Mouse (Mus musculus) 3134 (cell line): ENCODE measurements around the gene Naa15.
"Not testable (repeated sequence)": the region's sequence is repeated elsewhere in the genome, so short reads cannot be mapped to it uniquely, and the experiment has no call there.

ENCODE experiments used
- DNase-seq: peaks from one replicate; pipeline ENCODE4 v3.0.0-alpha.2; 2011; ENCODE audit warnings: low spot score; ENCODE audit not compliant: insufficient read length; ENCODE audit errors: extremely low read depth

Gene Naa15

GRCm38 (mm10) chr3:51393018-51393417 is 21.9 kb upstream of the Naa15 start:
- DNase-seq, result not testable (repeated sequence)

- DNase-seq, result no peak
Measured at GRCm38 (mm10) chr3:51393651-51394050, 21.3 kb upstream of the Naa15 start.

GRCm38 (mm10) chr3:51394881-51395280 is 20.1 kb upstream of the Naa15 start:
- no peak for DNase-seq

- DNase-seq, result no peak
Measured at GRCm38 (mm10) chr3:51395461-51396145, 19.3 kb upstream of the Naa15 start.

- DNase-seq, result no peak
Measured at GRCm38 (mm10) chr3:51396219-51397068, 18.5 kb upstream of the Naa15 start, which contains the start of gene Mgarp. Gene Mgarp, minus strand, starts transcription at chr3:51396738.

GRCm38 (mm10) chr3:51397700-51398299 is 17.1 kb upstream of the Naa15 start:
- no peak for DNase-seq

GRCm38 (mm10) chr3:51398667-51399066 is 16.3 kb upstream of the Naa15 start:
- no peak for DNase-seq

GRCm38 (mm10) chr3:51399531-51399930 is 15.4 kb upstream of the Naa15 start:
- DNase-seq, result no peak

- DNase-seq, result peak; percentile 49
Measured at GRCm38 (mm10) chr3:51400682-51401081, 14.3 kb upstream of the Naa15 start.

GRCm38 (mm10) chr3:51402054-51402453 is 12.9 kb upstream of the Naa15 start:
- peak; percentile 32 for DNase-seq

- DNase-seq, result no peak
Measured at GRCm38 (mm10) chr3:51402628-51403027, 12.3 kb upstream of the Naa15 start.

- no peak for DNase-seq
Measured at GRCm38 (mm10) chr3:51407870-51408560, 6.9 kb upstream of the Naa15 start.

- peak; percentile 94 for DNase-seq
Measured at GRCm38 (mm10) chr3:51408561-51409183, 6.3 kb upstream of the Naa15 start, which contains the start of gene Ndufc1. Gene Ndufc1, minus strand, starts transcription at chr3:51408988.

GRCm38 (mm10) chr3:51412457-51412856 is 2.5 kb upstream of the Naa15 start:
- DNase-seq, result no peak

GRCm38 (mm10) chr3:51413276-51413675 is 1.7 kb upstream of the Naa15 start:
- DNase-seq, result no peak

GRCm38 (mm10) chr3:51416073-51416363 is 1.1 kb downstream of the Naa15 start:
- DNase-seq, result no peak

GRCm38 (mm10) chr3:51416364-51417134 is 1.6 kb downstream of the Naa15 start:
- DNase-seq, result peak; percentile 67

- no peak for DNase-seq
Measured at GRCm38 (mm10) chr3:51417135-51417458, 2.1 kb downstream of the Naa15 start.

GRCm38 (mm10) chr3:51417485-51417884 is 2.5 kb downstream of the Naa15 start:
- DNase-seq, result no peak

GRCm38 (mm10) chr3:51417966-51418365 is 3.0 kb downstream of the Naa15 start:
- no peak for DNase-seq
